Mouse (Mus musculus): ENCODE results near the gene Ptprc. TPM values are rescaled to one million over a fixed set of nuclear protein-coding genes. Genes with fewer than 3 reads are reported as not detected.

Gene Ptprc
- 1 to 10 TPM; 2.0 to 2.6 TPM for total RNA-seq (2021)
- long read RNA-seq, experiment 1 = 0 reads
- long read RNA-seq, experiment 2 = 0 reads

GRCm38 (mm10) chr1:138175494-138175893 lies at the start of gene Ptprc:
TSS of gene Ptprc (minus strand) at chr1:138175708.
- DNase-seq (ENCODE audit: low spot score in 2 of 2) = no peak

- DNase-seq (ENCODE audit: low spot score in 2 of 2) = no peak
Measured at GRCm38 (mm10) chr1:138214736-138215458, 39.4 kb upstream of the Ptprc start.

GRCm38 (mm10) chr1:138210387-138211024 lies 35.0 kb upstream of the Ptprc start:
- DNase-seq (ENCODE audit: low spot score in 2 of 2) = no peak

- no peak for DNase-seq (ENCODE audit: low spot score in 2 of 2)
Measured at GRCm38 (mm10) chr1:138209751-138210150, 34.2 kb upstream of the Ptprc start.

- no peak for DNase-seq (ENCODE audit: low spot score in 2 of 2)
Measured at GRCm38 (mm10) chr1:138206041-138206440, 30.5 kb upstream of the Ptprc start.

GRCm38 (mm10) chr1:138191689-138192508 lies 16.4 kb upstream of the Ptprc start:
- DNase-seq (ENCODE audit: low spot score in 2 of 2) = no peak

- no peak for DNase-seq (ENCODE audit: low spot score in 2 of 2)
Measured at GRCm38 (mm10) chr1:138188131-138188530, 12.6 kb upstream of the Ptprc start.

- no peak for DNase-seq (ENCODE audit: low spot score in 2 of 2)
Measured at GRCm38 (mm10) chr1:138185904-138186303, 10.4 kb upstream of the Ptprc start.

- DNase-seq (ENCODE audit: low spot score in 2 of 2) = no peak
Measured at GRCm38 (mm10) chr1:138180081-138180480, 4.6 kb upstream of the Ptprc start.

- no peak for DNase-seq (ENCODE audit: low spot score in 2 of 2)
Measured at GRCm38 (mm10) chr1:138174705-138175492, 609 bp downstream of the Ptprc start.

- DNase-seq (ENCODE audit: low spot score in 2 of 2) = no peak
Measured at GRCm38 (mm10) chr1:138174143-138174542, 1.4 kb downstream of the Ptprc start.

GRCm38 (mm10) chr1:138173669-138174068 lies 1.8 kb downstream of the Ptprc start:
- no peak for DNase-seq (ENCODE audit: low spot score in 2 of 2)

- DNase-seq (ENCODE audit: low spot score in 2 of 2) = no peak
Measured at GRCm38 (mm10) chr1:138172547-138172946, 3.0 kb downstream of the Ptprc start.

GRCm38 (mm10) chr1:138172096-138172495 lies 3.4 kb downstream of the Ptprc start:
- no peak for DNase-seq (ENCODE audit: low spot score in 2 of 2)

- DNase-seq (ENCODE audit: low spot score in 2 of 2) = no peak
Measured at GRCm38 (mm10) chr1:138166233-138166771, 9.2 kb downstream of the Ptprc start.

- DNase-seq (ENCODE audit: low spot score in 2 of 2) = no peak
Measured at GRCm38 (mm10) chr1:138162638-138163037, 12.9 kb downstream of the Ptprc start.

- DNase-seq (ENCODE audit: low spot score in 2 of 2) = no peak
Measured at GRCm38 (mm10) chr1:138158921-138159320, 16.6 kb downstream of the Ptprc start.

- no peak for DNase-seq (ENCODE audit: low spot score in 2 of 2)
Measured at GRCm38 (mm10) chr1:138158236-138158635, 17.3 kb downstream of the Ptprc start.

GRCm38 (mm10) chr1:138157709-138158108 lies 17.8 kb downstream of the Ptprc start:
- DNase-seq (ENCODE audit: low spot score in 2 of 2) = no peak

- no peak for DNase-seq (ENCODE audit: low spot score in 2 of 2)
Measured at GRCm38 (mm10) chr1:138157008-138157407, 18.5 kb downstream of the Ptprc start.
